In genomic region chr13:28520127-28520482, GRCm38 (mm10) we compare ENCODE assay signal across 13 mouse cellular contexts.
"Had no signal": no experiment of that assay in that cellular context is flagged by ENCODE, and none has a peak within 500 bp of the region (broad histone marks: within the 10 kb centered on the region; RNA-seq: fewer than 3 reads in every experiment).

No protein-coding gene starts in this region.

- H3K27ac ChIP-seq: kidney, postnatal 0 days; liver, embryonic 13.5 days; macrophage; stomach, postnatal 0 days had no signal

- H3K9me3 ChIP-seq: liver, embryonic 13.5 days had no signal

- H3K4me1 ChIP-seq: liver, embryonic 13.5 days; megakaryocyte, embryonic 14.5 days had no signal

- ATAC-seq: midbrain, embryonic 16.5 days had no signal

- H3K27me3 ChIP-seq: liver, embryonic 13.5 days had no signal

- DNase-seq: left cerebral cortex, postnatal 4 days; liver; liver, embryonic 13.5 days; right cerebral cortex, adult 18-20 months; right cerebral cortex, postnatal 25 days; thymus, postnatal 25 days had no signal

- H3K9ac ChIP-seq: liver, embryonic 13.5 days; liver, postnatal 0 days had no signal

- H3K4me3 ChIP-seq: liver, embryonic 13.5 days; megakaryocyte, embryonic 14.5 days had no signal

- H3K36me3 ChIP-seq: liver, embryonic 13.5 days had no signal

- H3K4me2 ChIP-seq: liver, embryonic 13.5 days; midbrain, embryonic 11.5 days had no signal
